Mouse (Mus musculus) cerebellum, adult 2 months (tissue): ENCODE data around the gene Man1c1. TPM values are rescaled to one million over a fixed set of nuclear protein-coding genes. Genes with fewer than 3 reads are reported as not detected.

Source experiments
- DNase-seq, 2 experiments: peaks; one replicate each; pipeline ENCODE4 v3.0.0; 2021
- H3K27ac ChIP-seq: fragments of 200-500 bp; 2 replicates; pipeline ENCODE4 v1.5.1; 2012; ENCODE audit warnings: low read length, control low read depth, inconsistent platforms; ENCODE audit not compliant: insufficient read depth
- H3K27me3 ChIP-seq: fragments of 200-500 bp; 2 replicates; pipeline ENCODE4 v1.6.1; 2012; ENCODE audit warnings: inconsistent platforms, mild to moderate bottlenecking, low read length, moderate library complexity; ENCODE audit not compliant: control insufficient read depth, insufficient read depth
- H3K4me1 ChIP-seq: fragments of 200-500 bp; 2 replicates; pipeline ENCODE4 v1.6.1; 2011; ENCODE audit warnings: low read length; ENCODE audit not compliant: control insufficient read depth, insufficient read depth
- H3K4me3 ChIP-seq: fragments of 200-500 bp; replicated peaks from 2 replicates; pipeline ENCODE3; 2011; ENCODE audit warnings: mild to moderate bottlenecking, low read depth, low read length, control low read depth; ENCODE audit not compliant: insufficient read depth
- CTCF ChIP-seq: fragments of 200-500 bp; IDR thresholded peaks from 2 replicates; pipeline ENCODE4 v1.5.1; 2011; ENCODE audit warnings: low read depth, mild to moderate bottlenecking, control low read depth, low read length, moderate library complexity, borderline replicate concordance; ENCODE audit not compliant: insufficient read depth
- POLR2A ChIP-seq: fragments of 200-500 bp; IDR thresholded peaks from 2 replicates; pipeline ENCODE4 v1.6.1; 2011; ENCODE audit warnings: low read length, control low read depth, borderline replicate concordance; ENCODE audit not compliant: insufficient read depth
- WGBS: fragments of 180-500 bp; shearing (Covaris S2); methylation state at CpG from one replicate; pipeline ENCODE4 v1.1.7; 2018; 5-methylcytosine and 5-hydroxymethylcytosine counted together
- polyA plus RNA-seq: library from polyadenylated mRNA; depleted of rRNA; stranded (reverse); fragments of >200 nt; gene quantifications from 2 replicates; pipeline ENCODE4 v1.2.3, GENCODE M21; 2012

The Man1c1 gene
- polyA plus RNA-seq, 1 experiment, result 30.1 TPM

DNA sequence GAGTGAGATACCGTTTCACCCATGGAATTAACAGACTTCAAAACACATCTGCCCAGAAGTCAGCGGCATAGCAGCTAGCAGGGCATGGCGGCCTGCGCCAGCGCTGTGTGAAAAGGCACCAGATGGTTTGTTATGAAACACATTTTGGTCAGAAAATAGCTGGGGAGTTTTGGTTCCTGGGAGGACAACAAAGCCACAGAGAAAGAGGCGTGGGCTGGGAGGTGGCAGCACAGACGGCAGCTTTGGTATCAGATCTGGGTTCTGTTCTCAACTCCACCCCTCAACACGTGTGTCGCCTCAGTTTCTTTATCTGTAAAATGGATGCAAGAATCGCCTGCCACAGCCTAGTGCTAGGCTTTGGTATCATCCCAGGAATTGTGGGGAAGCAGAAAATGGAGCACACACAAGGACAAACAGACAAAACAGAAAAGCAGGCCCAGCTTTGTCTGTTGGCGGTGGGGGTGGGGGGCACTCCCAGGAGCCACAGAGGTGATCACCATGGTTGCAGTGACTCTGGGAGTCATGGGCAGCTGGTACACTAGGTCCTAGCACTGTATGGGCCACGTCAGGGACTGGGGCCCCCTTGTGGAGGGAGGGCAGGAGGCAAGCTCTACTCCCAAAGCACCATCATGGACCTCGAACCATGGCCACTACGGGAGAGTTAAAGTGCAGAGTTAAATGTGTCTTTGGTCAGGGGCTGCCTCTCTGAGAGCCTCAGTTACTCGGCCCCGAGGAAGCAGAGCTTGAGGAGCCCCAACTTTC is 42.0 kb upstream of the Man1c1 start:
- no peaks in the 10 kb centered on the region for H3K27me3 ChIP-seq
- peak; percentile 53 to 67 for DNase-seq
- H3K27ac ChIP-seq, result peak overlapping the region; percentile 26; the same call in 1 of the 2 replicates
- 44% methylated on average over 16 of the region's 16 CpGs for WGBS
- H3K4me3 ChIP-seq, result no peak overlapping the region
- H3K4me1 ChIP-seq, result peaks cover 29% of the 10 kb centered on the region
- TF ChIP-seq POLR2A (no peak), CTCF (peak; percentile 50; the same call in 1 of the 2 replicates)

DNA sequence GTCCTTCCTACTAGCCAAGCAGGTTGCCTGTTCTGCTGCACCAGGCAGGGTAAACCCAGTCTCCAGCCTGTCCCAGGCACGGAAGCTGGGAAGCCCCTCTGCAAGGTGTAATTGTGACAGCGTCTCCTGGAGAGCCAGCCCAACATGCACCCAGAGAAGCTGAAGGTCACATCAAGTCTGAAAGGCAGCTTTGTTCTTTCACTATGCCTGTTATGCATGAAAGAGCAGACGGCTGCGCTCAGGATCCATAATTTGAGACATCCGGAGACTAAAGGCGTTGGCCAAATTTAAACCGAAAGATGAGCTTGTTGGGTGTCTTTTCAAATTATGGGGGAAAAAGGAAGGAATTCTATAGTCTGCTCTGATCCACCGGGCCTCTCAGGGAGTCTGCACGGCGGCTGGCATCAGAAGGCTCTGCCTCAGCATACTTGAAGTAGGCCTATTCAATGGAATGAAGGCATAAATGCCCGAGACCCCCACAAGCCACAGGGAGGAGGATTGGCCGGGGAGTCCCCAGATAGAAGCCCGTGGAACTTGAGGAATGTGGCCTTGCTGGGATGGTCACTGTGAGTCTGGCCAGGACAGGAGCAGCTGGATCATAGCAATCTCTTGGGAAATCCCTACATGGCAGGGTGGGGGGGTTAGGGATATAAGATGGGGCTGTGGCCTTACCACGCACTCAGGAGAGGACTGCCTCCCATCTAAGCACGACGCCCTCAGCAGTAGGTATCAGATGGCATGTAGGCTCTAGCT is 40.0 kb upstream of the Man1c1 start:
- WGBS, result 51% methylated on average over 16 of the region's 16 CpGs
- TF ChIP-seq POLR2A (no peak), CTCF (no peak)
- no peak overlapping the region for H3K27ac ChIP-seq

GRCm38 (mm10) chr4:134741949-134742348 is 37.9 kb upstream of the Man1c1 start:
- Histone ChIP-seq H3K27ac (no peak overlapping the region), H3K4me3 (no peak overlapping the region), H3K4me1 (peaks cover 26% of the 10 kb centered on the region), H3K27me3 (no peaks in the 10 kb centered on the region)
- DNase-seq, result no peak
- 73% methylated on average over 8 of the region's 8 CpGs for WGBS
- no peak for TF ChIP-seq CTCF
- no peak for TF ChIP-seq POLR2A

More for the DNA sequence above, 40.0 kb upstream of the Man1c1 start:
- Histone ChIP-seq H3K4me3 (no peak overlapping the region), H3K4me1 (peaks cover 29% of the 10 kb centered on the region), H3K27me3 (no peaks in the 10 kb centered on the region)
- no peak for DNase-seq

- no peak for DNase-seq
- Histone ChIP-seq H3K4me3 (no peak overlapping the region), H3K4me1 (peaks cover 8% of the 10 kb centered on the region), H3K27ac (no peak overlapping the region), H3K27me3 (no peaks in the 10 kb centered on the region)
- TF ChIP-seq CTCF (no peak), POLR2A (no peak)
- 79% methylated on average over 4 of the region's 4 CpGs for WGBS
Measured at GRCm38 (mm10) chr4:134740186-134740585, 36.1 kb upstream of the Man1c1 start.

- no peaks in the 10 kb centered on the region for H3K27me3 ChIP-seq
- 79% methylated on average over 3 of the region's 3 CpGs for WGBS
- no peak for DNase-seq
- peaks cover 4% of the 10 kb centered on the region; the same call in 1 of the 2 replicates for H3K4me1 ChIP-seq
- H3K27ac ChIP-seq, result no peak overlapping the region
- no peak overlapping the region for H3K4me3 ChIP-seq
- TF ChIP-seq CTCF (no peak), POLR2A (no peak)
Measured at GRCm38 (mm10) chr4:134739530-134739929, 35.4 kb upstream of the Man1c1 start.

DNA sequence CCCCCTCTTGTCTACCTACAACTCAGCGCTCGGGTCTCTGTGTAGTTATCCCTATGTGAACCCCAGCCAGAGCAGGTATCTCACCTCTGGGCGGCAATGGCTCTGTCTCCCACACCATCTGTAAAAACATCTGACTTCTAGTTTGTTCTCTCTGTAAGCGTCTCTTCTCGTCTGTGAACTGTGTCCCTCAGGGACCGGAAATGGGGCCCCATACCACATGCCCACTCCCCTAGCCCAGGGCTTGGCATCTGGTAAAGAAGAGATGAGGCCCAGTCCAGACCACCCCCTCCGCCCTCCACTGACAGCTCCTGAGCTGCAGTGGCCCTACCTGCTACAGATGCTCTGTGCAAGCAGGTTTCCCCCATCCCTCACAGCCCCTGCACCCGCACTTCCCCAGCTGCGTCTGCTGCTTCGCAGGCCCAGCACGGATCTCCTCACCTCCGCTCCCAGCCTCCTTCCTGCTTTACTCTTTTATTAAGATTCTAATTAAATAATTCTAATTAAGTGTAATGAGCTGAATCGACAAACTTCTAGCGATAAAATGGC is 33.3 kb upstream of the Man1c1 start:
- H3K4me1 ChIP-seq, result no peaks in the 10 kb centered on the region
- DNase-seq, result no peak
- TF ChIP-seq POLR2A (no peak), CTCF (no peak)
- H3K27ac ChIP-seq, result no peak overlapping the region
- 73% methylated on average over 14 of the region's 14 CpGs for WGBS
- no peak overlapping the region for H3K4me3 ChIP-seq
- H3K27me3 ChIP-seq, result no peaks in the 10 kb centered on the region

DNA sequence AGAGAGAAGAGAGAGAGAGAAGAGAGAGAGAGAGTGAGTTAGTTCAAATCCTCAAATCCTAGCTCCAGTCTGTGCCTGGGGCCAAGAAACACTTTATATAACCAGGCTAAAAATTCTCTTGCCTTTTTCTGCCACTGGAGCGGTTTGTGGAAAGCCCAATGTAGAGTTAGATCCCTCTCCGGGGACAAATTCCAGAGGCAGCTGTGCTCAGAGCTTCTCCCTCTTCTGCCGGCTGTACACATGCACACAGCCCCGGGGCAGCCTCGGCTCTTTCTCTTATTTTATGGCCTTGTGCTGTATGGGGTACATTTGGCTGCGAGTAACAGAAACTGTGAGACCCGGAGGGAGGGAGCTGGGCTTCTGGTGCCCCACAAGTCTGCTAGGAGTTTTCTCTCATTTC is 32.1 kb upstream of the Man1c1 start:
- H3K4me3 ChIP-seq, result no peak overlapping the region
- H3K27ac ChIP-seq, result no peak overlapping the region
- WGBS, result 79% methylated on average over 7 of the region's 7 CpGs
- DNase-seq, result no peak
- TF ChIP-seq POLR2A, result no peak
- TF ChIP-seq CTCF, result no peak
- H3K4me1 ChIP-seq, result no peaks in the 10 kb centered on the region
- H3K27me3 ChIP-seq, result no peaks in the 10 kb centered on the region
